Mouse (Mus musculus) ES-E14 (cell line): ENCODE results near the gene Nuak1.

Source experiments
- MAFK ChIP-seq: IDR thresholded peaks from 2 replicates; pipeline ENCODE4 v1.6.1; 2014; ENCODE audit warnings: mild to moderate bottlenecking, low read depth, low read length, inconsistent platforms; ENCODE audit not compliant: insufficient read depth
- ZNF384 ChIP-seq: IDR thresholded peaks from 2 replicates; pipeline ENCODE4 v1.6.1; 2012; ENCODE audit warnings: low read depth, low read length, inconsistent platforms

DNA sequence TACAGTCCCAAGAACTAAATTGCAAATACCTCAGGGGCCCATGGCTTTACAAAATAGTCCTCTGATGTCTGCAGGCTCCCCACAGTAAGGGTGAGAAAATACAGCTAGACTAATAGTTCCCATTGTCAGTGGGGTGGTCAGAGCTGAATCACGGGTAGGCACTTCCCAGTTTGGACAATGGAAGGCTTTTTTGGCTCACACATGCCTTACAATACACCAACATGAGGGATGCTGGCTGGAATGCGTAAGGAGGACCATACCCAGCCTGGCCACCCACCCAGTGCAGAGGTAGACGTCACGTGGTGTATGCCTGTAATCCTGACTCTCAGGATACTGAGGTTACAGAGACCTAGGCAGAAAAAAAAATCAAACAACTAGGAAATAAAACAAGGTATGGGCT is 39.2 kb downstream of the Nuak1 start:
- no peak for TF ChIP-seq ZNF384
- TF ChIP-seq MAFK: no peak
